Mouse (Mus musculus): Measurements from ENCODE around the gene Relch.

GRCm38 (mm10) chr1:105780079-105780456 is 116.4 kb downstream of the Relch start:
- no peak for TF ChIP-seq CTCF (IDR thresholded peaks at IDR 0.05; ENCODE audit: low read depth, low read length)
- TF ChIP-seq POLR2A (IDR thresholded peaks at IDR 0.05; ENCODE audit: extremely low read depth, insufficient read depth, low read length) = no peak
